ENCODE assay signal across 8 mouse cellular contexts in genomic region chr4:95557333-95557956, GRCm38 (mm10). TPM values are rescaled to one million over a fixed set of nuclear protein-coding genes. Genes with fewer than 3 reads are reported as not detected.
A peak's percentile ranks its signal among the peaks of the same experiment; 100 is the strongest.
DNase-seq lines count a peak whose midpoint lies in the region; ATAC-seq and TF ChIP-seq lines count a peak whose summit lies in the region.

TSS of gene Fggy (plus strand) at chr4:95557507.

- ATAC-seq in hindbrain, embryonic 16.5 days: peak; percentile 100

- no peaks in the 10 kb centered on the region for H3K9me3 ChIP-seq in hindbrain, embryonic 16.5 days (ENCODE audit: control insufficient read depth, low read length)

- no peaks in the 10 kb centered on the region for H3K27me3 ChIP-seq in hindbrain, embryonic 16.5 days (replicated peaks; ENCODE audit: control insufficient read depth, insufficient read depth, low read length)

- H3K9ac ChIP-seq in hindbrain, embryonic 16.5 days (ENCODE audit: low read depth, low read length): peak within 1 kb of the TSS; percentile 70

- no peak for TF ChIP-seq CTCF in cortical plate, adult 2 months (IDR thresholded peaks at IDR 0.05; ENCODE audit: extremely low read depth, insufficient read depth, low read length)
- peak; percentile 32 for TF ChIP-seq CTCF in gastrocnemius, adult 2 months (IDR thresholded peaks at IDR 0.05)

- no peaks in the 10 kb centered on the region for H3K36me3 ChIP-seq in hindbrain, embryonic 16.5 days (ENCODE audit: control insufficient read depth, insufficient read depth, low read length)

- H3K4me1 ChIP-seq in cortical plate, adult 2 months (ENCODE audit: control insufficient read depth, insufficient read depth, low read length): peaks cover 3% of the 10 kb centered on the region
- 0 out of 2 replicates have a peak, but pooled peaks cover 2% of the 10 kb centered on the region for H3K4me1 ChIP-seq in hindbrain, embryonic 16.5 days (ENCODE audit: control insufficient read depth, insufficient read depth, low read depth, low read length)

- 25% methylated on average over 12 of the region's 12 CpGs for WGBS in hindbrain, embryonic 16.5 days

- peak; percentile 96 for TF ChIP-seq POLR2A in cortical plate, adult 2 months (IDR thresholded peaks at IDR 0.05; ENCODE audit: extremely low read depth, insufficient read depth, low read length)

- peak; percentile 99 for DNase-seq in adipocyte (ENCODE audit: low spot score)
- peak; percentile 97 for DNase-seq in gastrocnemius, adult 2 months
- peak; percentile 96 for DNase-seq in left cerebral cortex, adult 11 months (ENCODE audit: low spot score)
- DNase-seq in lung, postnatal 36 days: peak; percentile 99
- peak; percentile 95 for DNase-seq in retina, embryonic 14.5 days (ENCODE audit: low spot score)
- DNase-seq in thymus, postnatal 36 days: peak; percentile 91 to 93

- intact Hi-C loops in gastrocnemius, adult 2 months (cut with DNase I): loop anchor here (2.0 to 10.0 kb wide), 3 partner anchors 307 to 505 kb away; partner anchors contain the start of gene Jun

- peak within 1 kb of the TSS; percentile 69 for H3K27ac ChIP-seq in cortical plate, adult 2 months (ENCODE audit: insufficient read depth, low read length)
- H3K27ac ChIP-seq in gastrocnemius, adult 2 months: peak within 1 kb of the TSS; percentile 93
- peak within 1 kb of the TSS; percentile 78 for H3K27ac ChIP-seq in hindbrain, embryonic 16.5 days (ENCODE audit: low read depth, low read length)

- peak within 1 kb of the TSS; percentile 82 for H3K4me2 ChIP-seq in hindbrain, embryonic 16.5 days (ENCODE audit: low read length)

- H3K4me3 ChIP-seq in cortical plate, adult 2 months (ENCODE audit: insufficient read depth, low read length): peak within 1 kb of the TSS; percentile 33
- peak within 1 kb of the TSS; percentile 77 for H3K4me3 ChIP-seq in gastrocnemius, adult 2 months
- H3K4me3 ChIP-seq in hindbrain, embryonic 16.5 days (ENCODE audit: low read length): peak within 1 kb of the TSS; percentile 50

RNA-seq across cellular contexts. Expression of gene Fggy, which starts in this region (rescaled TPM):
- 14.4 and 16.5 TPM in 2 replicates for polyA plus RNA-seq in cortical plate, adult 2 months (2012; rRNA removed)
- total RNA-seq in gastrocnemius, adult 2 months (2021): 10 to 100 TPM in 1 of 2 experiments, 1 to 10 TPM in 1; 8.8 to 11.0 TPM
- 6.9 and 8.8 TPM in 2 replicates for polyA plus RNA-seq in hindbrain, embryonic 16.5 days (2015; fragmentation: Nextera tagmentation; extraction: Ambion mirVana)

Comparison
In these comparisons a context has a peak if more than half of its experiments do, and no peak if none do; other contexts are left out.
1. Peak in every context shown above with its lines: DNase-seq, ATAC-seq, H3K4me3 ChIP-seq and H3K27ac ChIP-seq.